Mouse (Mus musculus) megakaryocyte-erythroid progenitor cell, adult 5-6 weeks (primary cell): ENCODE results near the gene Ssmem1. TPM values are rescaled to one million over a fixed set of nuclear protein-coding genes. Genes with fewer than 3 reads are reported as not detected.

Source experiments
- ATAC-seq: replicated peaks from 2 replicates; pipeline ENCODE4 v1.8.0; 2016; ENCODE audit warnings: mild to moderate bottlenecking, inconsistent platforms; ENCODE audit not compliant: severe bottlenecking, poor library complexity, low FRiP score, low TSS enrichment
- total RNA-seq, 2 experiments: library from RNA; stranded (forward) in 1 of 2; stranded (reverse) in 1 of 2; fragments of 200-1000, 215-1000 nt in 1 of 2; fragments of >200 nt in 1 of 2; fragmentation: Nextera tagmentation in 1 of 2; gene quantifications; 2 replicates each; pipeline ENCODE4 v1.2.3; 2014 to 2017

The Ssmem1 gene
- total RNA-seq, 2 experiments from 2014 or later: not detected

DNA sequence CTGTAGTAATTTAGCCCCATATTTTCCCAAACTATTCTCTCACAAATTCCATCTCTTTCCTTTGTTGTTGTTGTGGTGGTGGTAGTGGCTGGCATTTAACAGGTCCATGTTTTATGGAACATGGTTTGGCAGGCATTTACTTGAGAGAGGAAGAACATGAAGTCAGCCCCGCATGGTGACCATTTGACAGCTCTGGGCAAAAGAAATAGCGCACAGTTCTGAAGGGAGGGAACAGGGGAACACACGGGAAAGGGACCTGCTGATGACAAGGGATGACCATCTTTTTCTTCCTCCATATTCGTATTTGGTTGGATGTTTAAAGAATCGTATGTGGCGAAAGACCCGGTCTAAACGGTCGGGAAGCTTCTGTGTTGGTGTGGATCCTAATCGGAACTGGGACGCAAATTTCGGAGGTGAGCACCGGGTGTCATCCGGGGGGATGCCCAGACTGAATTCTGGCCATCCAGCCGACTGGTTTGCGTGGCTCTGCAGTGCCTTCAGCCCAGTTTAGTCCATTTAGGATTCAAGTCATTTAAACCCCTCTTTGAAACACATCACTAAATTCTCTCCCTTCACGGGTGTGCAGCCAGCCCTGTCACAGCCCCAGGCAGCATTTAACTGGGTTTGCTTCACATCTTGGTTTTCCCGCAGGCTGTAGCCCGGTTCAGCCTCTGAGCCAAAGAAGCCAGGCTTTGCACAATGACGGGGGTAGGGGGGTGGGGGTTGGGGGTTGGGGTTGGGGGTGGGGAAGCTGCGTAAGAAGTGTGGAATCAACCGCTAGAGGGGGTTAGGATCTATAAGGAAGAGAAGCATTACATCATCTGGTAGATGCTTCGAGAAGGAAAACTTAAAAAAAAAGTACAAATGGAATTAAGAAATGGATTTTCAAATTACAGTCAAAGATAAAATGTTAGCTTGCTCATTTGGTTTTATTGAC is 42.3 kb downstream of the Ssmem1 start:
- no peak for ATAC-seq

DNA sequence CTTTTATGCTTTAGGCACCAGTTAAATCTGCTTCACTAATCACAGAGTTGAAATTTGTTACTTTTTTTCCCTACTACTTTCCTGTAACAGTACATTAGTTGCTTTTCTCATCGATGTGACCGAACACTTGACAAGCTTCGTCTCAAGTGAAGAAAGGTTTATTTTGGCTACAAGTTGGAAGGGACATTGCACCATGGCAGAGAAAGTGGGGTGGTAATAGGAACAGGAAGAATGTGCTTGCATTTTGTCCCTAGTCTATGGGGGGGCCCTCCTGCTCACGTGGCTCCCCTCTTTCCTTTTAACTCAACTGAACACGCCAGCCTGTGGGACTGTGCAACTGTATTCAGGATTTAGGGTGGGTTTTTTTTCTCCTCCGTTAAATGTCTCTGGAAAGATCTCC is 43.0 kb downstream of the Ssmem1 start:
- ATAC-seq: no peak

DNA sequence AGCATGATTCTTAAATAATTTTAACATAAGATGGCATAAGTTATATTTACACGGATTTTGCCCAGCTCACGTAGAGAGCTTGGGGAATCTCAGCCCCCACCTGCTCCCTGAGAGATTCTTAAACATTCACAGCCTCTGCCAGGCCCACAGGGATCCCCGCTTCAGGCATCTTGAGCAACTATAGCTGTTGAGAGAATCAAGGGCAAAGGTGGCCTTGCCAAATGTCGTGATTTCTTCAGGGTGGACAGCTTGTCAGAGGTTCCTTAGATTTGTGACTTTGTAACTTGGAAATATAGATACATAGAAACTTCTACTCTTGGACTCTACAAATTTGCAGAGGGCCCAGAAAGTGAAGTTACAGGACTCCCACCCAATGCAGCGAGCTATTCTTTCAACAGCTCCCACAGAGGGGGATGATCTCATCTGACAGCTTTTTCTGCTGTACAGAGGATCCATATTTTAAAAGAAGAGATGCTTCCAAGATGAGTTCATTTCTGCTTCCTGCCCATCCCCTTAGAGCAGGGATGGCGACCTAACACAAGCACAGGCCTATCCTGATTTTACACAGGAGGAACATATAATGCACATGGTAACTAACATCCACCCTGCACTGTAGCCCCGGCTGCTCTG is 43.8 kb downstream of the Ssmem1 start:
- ATAC-seq: no peak

DNA sequence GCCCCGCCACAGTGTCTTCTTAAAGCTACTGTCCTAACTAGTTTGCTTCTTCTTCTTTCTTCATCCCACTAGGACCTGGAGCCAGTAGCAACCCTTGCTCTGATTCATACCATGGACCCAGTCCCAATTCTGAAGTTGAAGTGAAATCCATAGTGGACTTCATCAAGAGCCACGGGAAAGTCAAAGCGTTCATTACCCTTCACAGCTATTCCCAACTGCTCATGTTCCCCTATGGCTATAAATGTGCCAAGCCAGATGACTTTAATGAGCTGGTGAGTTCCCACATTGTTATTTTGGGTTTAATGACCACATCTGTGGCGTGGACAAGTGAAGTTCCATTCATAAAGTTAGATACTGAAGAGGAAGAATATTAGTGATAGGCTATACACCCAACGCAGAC is 44.4 kb downstream of the Ssmem1 start:
- no peak for ATAC-seq

- ATAC-seq: no peak
Observed at GRCm38 (mm10) chr6:30554621-30555170, 45.0 kb downstream of the Ssmem1 start.

GRCm38 (mm10) chr6:30556080-30556479 is 46.4 kb downstream of the Ssmem1 start:
- ATAC-seq: no peak

- no peak for ATAC-seq
Observed at GRCm38 (mm10) chr6:30559726-30560125, 50.1 kb downstream of the Ssmem1 start.

GRCm38 (mm10) chr6:30562132-30562531 is 52.5 kb downstream of the Ssmem1 start:
- no peak for ATAC-seq

GRCm38 (mm10) chr6:30563575-30563974 is 53.9 kb downstream of the Ssmem1 start:
- ATAC-seq: no peak

- no peak for ATAC-seq
Observed at GRCm38 (mm10) chr6:30564051-30564450, 54.4 kb downstream of the Ssmem1 start.

DNA sequence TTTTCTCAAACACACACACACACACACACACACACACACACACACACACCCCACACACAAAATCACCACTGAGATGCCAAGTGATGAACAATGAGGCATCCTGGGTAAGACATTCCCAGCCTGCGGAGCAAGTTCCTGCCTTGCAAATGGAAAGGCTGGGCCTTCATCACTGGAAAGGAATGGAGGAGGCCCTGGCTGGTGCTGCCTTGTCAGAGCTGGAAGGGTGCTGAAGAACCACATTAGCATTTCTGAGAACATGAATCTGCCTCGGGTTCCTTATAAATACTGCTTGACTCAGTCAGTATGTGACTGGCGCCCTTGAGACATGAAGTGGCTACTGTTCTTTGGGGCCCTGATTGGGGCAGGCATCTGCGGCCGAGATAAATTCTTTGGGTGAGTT is 58.4 kb downstream of the Ssmem1 start, which contains the start of gene Cpa4:
Gene Cpa4, plus strand, starts transcription at position 301 of the 400 bp plus-strand sequence.
- no peak for ATAC-seq

DNA sequence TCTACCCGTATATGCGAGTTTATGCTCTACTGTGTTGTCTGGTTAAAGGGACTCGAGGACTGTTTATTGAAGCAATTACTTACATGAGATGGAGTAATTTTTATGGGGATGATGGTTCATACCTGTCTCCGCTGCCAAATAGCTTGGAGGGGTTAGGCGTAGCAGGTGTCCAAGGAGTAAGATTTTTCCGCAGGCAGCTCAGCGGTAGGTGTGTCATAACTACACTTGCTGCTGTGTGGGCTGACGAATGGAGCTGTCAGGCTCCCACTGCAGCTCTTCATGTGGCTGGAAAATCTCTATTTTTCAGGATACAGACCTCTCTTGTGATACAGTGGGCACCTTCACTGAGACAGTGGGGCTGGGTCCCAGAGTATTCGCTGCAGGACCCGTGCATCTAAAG is 59.7 kb downstream of the Ssmem1 start:
- ATAC-seq: no peak

Other genes with a start within 250 kb of the Ssmem1 start
- 6.0 and 8.5 TPM in 2 replicates for gene Ube2h, start 205.3 kb upstream of the Ssmem1 start, total RNA-seq (2014; fragmentation: Nextera tagmentation)
- gene Ube2h, start 205.3 kb upstream of the Ssmem1 start, total RNA-seq (2017): 8.7 and 8.9 TPM in 2 replicates
- 28.3 and 46.1 TPM in 2 replicates for gene Zc3hc1, start 118.8 kb upstream of the Ssmem1 start, total RNA-seq (2014; fragmentation: Nextera tagmentation)
- 41.6 and 50.0 TPM in 2 replicates for gene Zc3hc1, start 118.8 kb upstream of the Ssmem1 start, total RNA-seq (2017)
- gene Klhdc10, start 108.0 kb upstream of the Ssmem1 start, total RNA-seq (2014; fragmentation: Nextera tagmentation): 27.3 and 29.0 TPM in 2 replicates
- gene Klhdc10, start 108.0 kb upstream of the Ssmem1 start, total RNA-seq (2017): 45.0 and 48.6 TPM in 2 replicates
- gene Tmem209, start 66 bp upstream of the Ssmem1 start, total RNA-seq (2014; fragmentation: Nextera tagmentation): 51.7 and 62.6 TPM in 2 replicates
- 35.8 and 46.2 TPM in 2 replicates for gene Tmem209, start 66 bp upstream of the Ssmem1 start, total RNA-seq (2017)
- not detected in 2 replicates for gene Cpa2, start 31.7 kb downstream of the Ssmem1 start, total RNA-seq (2014; fragmentation: Nextera tagmentation)
- not detected in 2 replicates for gene Cpa2, start 31.7 kb downstream of the Ssmem1 start, total RNA-seq (2017)
- gene Cpa4, start 58.5 kb downstream of the Ssmem1 start, total RNA-seq (2014; fragmentation: Nextera tagmentation): not detected in 2 replicates
- not detected in 2 replicates for gene Cpa4, start 58.5 kb downstream of the Ssmem1 start, total RNA-seq (2017)
- gene Cpa5, start 101.2 kb downstream of the Ssmem1 start, total RNA-seq (2014; fragmentation: Nextera tagmentation): not detected in 2 replicates
- gene Cpa5, start 101.2 kb downstream of the Ssmem1 start, total RNA-seq (2017): not detected in 2 replicates
- not detected in 2 replicates for gene Cpa1, start 129.4 kb downstream of the Ssmem1 start, total RNA-seq (2014; fragmentation: Nextera tagmentation)
- not detected in 2 replicates for gene Cpa1, start 129.4 kb downstream of the Ssmem1 start, total RNA-seq (2017)
- 17.9 and 22.2 TPM in 2 replicates for gene Cep41, start 183.9 kb downstream of the Ssmem1 start, total RNA-seq (2014; fragmentation: Nextera tagmentation)
- 11.7 and 12.0 TPM in 2 replicates for gene Cep41, start 183.9 kb downstream of the Ssmem1 start, total RNA-seq (2017)
- gene Mest, start 213.7 kb downstream of the Ssmem1 start, total RNA-seq (2014; fragmentation: Nextera tagmentation): not detected in 2 replicates
- gene Mest, start 213.7 kb downstream of the Ssmem1 start, total RNA-seq (2017): 0.94 TPM in 1 of 2 replicates, not detected in the other